Mouse (Mus musculus) c-Kit-positive CD71-positive TER-119-positive erythroid progenitor cells, embryonic 14.5 days (primary cell): ENCODE results near the gene Nabp1.
"Not testable (repeated sequence)": the region's sequence is repeated elsewhere in the genome, so short reads cannot be mapped to it uniquely, and the experiment has no call there.

ENCODE experiments used
- DNase-seq: peaks from one replicate; pipeline ENCODE4 v3.0.0-alpha.2; 2013; ENCODE audit warnings: low spot score

Nabp1 gene

GRCm38 (mm10) chr1:51486291-51486690 lies 8.1 kb upstream of the Nabp1 start:
- no peak for DNase-seq

GRCm38 (mm10) chr1:51480386-51480785 lies 2.2 kb upstream of the Nabp1 start:
- DNase-seq: no peak

- no peak for DNase-seq
Measured at GRCm38 (mm10) chr1:51479691-51480090, 1.5 kb upstream of the Nabp1 start.

GRCm38 (mm10) chr1:51479027-51479329 lies 753 bp upstream of the Nabp1 start:
- DNase-seq: no peak

GRCm38 (mm10) chr1:51477656-51478081 lies 556 bp downstream of the Nabp1 start:
- DNase-seq: peak; percentile 15

- DNase-seq: no peak
Measured at GRCm38 (mm10) chr1:51476405-51476804, 1.8 kb downstream of the Nabp1 start.

GRCm38 (mm10) chr1:51468077-51468476 lies 10.1 kb downstream of the Nabp1 start:
- no peak for DNase-seq

GRCm38 (mm10) chr1:51467181-51467580 lies 11.0 kb downstream of the Nabp1 start:
- no peak for DNase-seq

GRCm38 (mm10) chr1:51466385-51466784 lies 11.8 kb downstream of the Nabp1 start:
- DNase-seq: no peak

GRCm38 (mm10) chr1:51465285-51465684 lies 12.9 kb downstream of the Nabp1 start:
- DNase-seq: no peak

- DNase-seq: no peak
Measured at GRCm38 (mm10) chr1:51463038-51463437, 15.2 kb downstream of the Nabp1 start.

GRCm38 (mm10) chr1:51458731-51459450 lies 19.3 kb downstream of the Nabp1 start:
- DNase-seq: peak; percentile 65

GRCm38 (mm10) chr1:51458089-51458488 lies 20.1 kb downstream of the Nabp1 start:
- DNase-seq: no peak

- no peak for DNase-seq
Measured at GRCm38 (mm10) chr1:51457249-51457648, 21.0 kb downstream of the Nabp1 start.

- DNase-seq: no peak
Measured at GRCm38 (mm10) chr1:51448789-51449188, 29.4 kb downstream of the Nabp1 start.

- DNase-seq: no peak
Measured at GRCm38 (mm10) chr1:51445854-51446460, 32.3 kb downstream of the Nabp1 start.

- no peak for DNase-seq
Measured at GRCm38 (mm10) chr1:51445161-51445853, 32.9 kb downstream of the Nabp1 start.

GRCm38 (mm10) chr1:51429775-51430174 lies 48.5 kb downstream of the Nabp1 start:
- no peak for DNase-seq

- no peak for DNase-seq
Measured at GRCm38 (mm10) chr1:51426298-51426697, 51.9 kb downstream of the Nabp1 start.

- not testable (repeated sequence) for DNase-seq
Measured at GRCm38 (mm10) chr1:51421029-51421428, 57.2 kb downstream of the Nabp1 start.

- DNase-seq: no peak
Measured at GRCm38 (mm10) chr1:51418753-51419152, 59.5 kb downstream of the Nabp1 start.
